ENCODE assay signal across 28 mouse cellular contexts in genomic region chr9:9196046-9196445, GRCm38 (mm10). TPM values are rescaled to one million over a fixed set of nuclear protein-coding genes. Genes with fewer than 3 reads are reported as not detected.
DNase-seq lines count a peak whose midpoint lies in the region; ATAC-seq and TF ChIP-seq lines count a peak whose summit lies in the region.
"Had no signal": no experiment of that assay in that cellular context is flagged by ENCODE, and none has a peak within 500 bp of the region (broad histone marks: within the 10 kb centered on the region; RNA-seq: fewer than 3 reads in every experiment).

No protein-coding gene starts in this region.

- TF ChIP-seq POLR2A in kidney, adult 2 months (IDR thresholded peaks at IDR 0.05; ENCODE audit: low read depth, low read length), result no peak

- no peak for ATAC-seq in kidney, embryonic 14.5 days (ENCODE audit: low FRiP score, low TSS enrichment)
- ATAC-seq in midbrain, embryonic 11.5 days (ENCODE audit: low FRiP score), result no peak
- ATAC-seq: activated CD4-positive, CD25-positive, alpha-beta regulatory T cell, adult 4 months; midbrain, embryonic 13.5 days had no signal

- no peak for TF ChIP-seq CTCF in kidney, adult 2 months (conservative IDR thresholded peaks at IDR 0.05; ENCODE audit: insufficient read depth, insufficient read length, low read depth, low read length)

- no peaks in the 10 kb centered on the region for H3K9me3 ChIP-seq in kidney, embryonic 14.5 days (ENCODE audit: control insufficient read depth, low read length)
- no peaks in the 10 kb centered on the region for H3K9me3 ChIP-seq in midbrain, embryonic 11.5 days (ENCODE audit: control insufficient read depth, low read length)
- no peaks in the 10 kb centered on the region; the same call in 1 of the 2 replicates for H3K9me3 ChIP-seq in midbrain, embryonic 10.5 days (replicated peaks)
- no peaks in the 10 kb centered on the region for H3K9me3 ChIP-seq in heart, embryonic 10.5 days
- H3K9me3 ChIP-seq: G1E; hindbrain, embryonic 13.5 days; limb, embryonic 12.5 days; liver, embryonic 13.5 days; midbrain, embryonic 13.5 days had no signal

- no peak overlapping the region for H3K27ac ChIP-seq in kidney, adult 2 months (ENCODE audit: insufficient read depth, low read depth, low read length)
- no peak overlapping the region for H3K27ac ChIP-seq in kidney, embryonic 14.5 days (ENCODE audit: low read depth, low read length)
- no peak overlapping the region for H3K27ac ChIP-seq in midbrain, embryonic 11.5 days (ENCODE audit: low read depth, low read length)
- no peak overlapping the region for H3K27ac ChIP-seq in midbrain, embryonic 10.5 days (replicated peaks)
- no peak overlapping the region for H3K27ac ChIP-seq in heart, embryonic 10.5 days
- H3K27ac ChIP-seq: heart, embryonic 13.5 days; hindbrain, embryonic 13.5 days; layer of hippocampus, adult 2 months; limb, embryonic 12.5 days; liver, embryonic 13.5 days; midbrain, embryonic 13.5 days had no signal

- DNase-seq in kidney, adult 2 months, result peak; percentile 61
- peak; percentile 57 for DNase-seq in midbrain, embryonic 11.5 days (ENCODE audit: low spot score, missing footprints)
- DNase-seq in midbrain, embryonic 10.5 days (ENCODE audit: low spot score), result no peak
- peak; percentile 68 for DNase-seq in Muller cell, postnatal 12 days (ENCODE audit: inconsistent ontology term)
- peak; percentile 36 for DNase-seq in adipocyte (ENCODE audit: low spot score)
- no peak for DNase-seq in heart, embryonic 10.5 days (ENCODE audit: low spot score)
- DNase-seq: adrenal gland, postnatal 10 days; B cell, adult 2 months; cerebellum, adult 8-10 months; forebrain, postnatal 0 days; gastrocnemius, postnatal 25 days; heart, adult 18-20 months; heart, postnatal 14 days; kidney, adult 9 months; liver, embryonic 13.5 days; lung, adult 2 months; lung, postnatal 14 days; thymus, adult 18-20 months; thymus, postnatal 36 days had no signal

- H3K4me3 ChIP-seq in kidney, adult 2 months (ENCODE audit: insufficient read depth, low read depth, low read length), result no peak overlapping the region
- H3K4me3 ChIP-seq in kidney, embryonic 14.5 days (ENCODE audit: low read length), result no peak overlapping the region
- no peak overlapping the region for H3K4me3 ChIP-seq in midbrain, embryonic 11.5 days (ENCODE audit: low read depth, low read length)
- H3K4me3 ChIP-seq in midbrain, embryonic 10.5 days, result no peak overlapping the region
- no peak overlapping the region for H3K4me3 ChIP-seq in heart, embryonic 10.5 days
- H3K4me3 ChIP-seq: heart, embryonic 13.5 days; hindbrain, embryonic 13.5 days; layer of hippocampus, adult 2 months; limb, embryonic 12.5 days; liver, embryonic 13.5 days; midbrain, embryonic 13.5 days had no signal

- no peak overlapping the region for H3K9ac ChIP-seq in kidney, embryonic 14.5 days (ENCODE audit: low read depth, low read length)
- no peak overlapping the region for H3K9ac ChIP-seq in midbrain, embryonic 11.5 days (ENCODE audit: low read length)
- H3K9ac ChIP-seq: forebrain, postnatal 0 days; heart, embryonic 13.5 days; hindbrain, embryonic 13.5 days; limb, embryonic 12.5 days; liver, embryonic 13.5 days; midbrain, embryonic 13.5 days had no signal

- peaks cover 10% of the 10 kb centered on the region; the same call in 1 of the 2 replicates for H3K4me1 ChIP-seq in kidney, adult 2 months (ENCODE audit: control insufficient read depth, insufficient read depth, low read length)
- H3K4me1 ChIP-seq in kidney, embryonic 14.5 days (ENCODE audit: control insufficient read depth, insufficient read depth, low read length), result peaks cover 9% of the 10 kb centered on the region
- H3K4me1 ChIP-seq in midbrain, embryonic 11.5 days (ENCODE audit: control insufficient read depth, insufficient read depth, low read length), result peaks cover 8% of the 10 kb centered on the region; the same call in 1 of the 2 replicates
- H3K4me1 ChIP-seq in midbrain, embryonic 10.5 days, result peaks cover 18% of the 10 kb centered on the region
- peaks cover 19% of the 10 kb centered on the region for H3K4me1 ChIP-seq in heart, embryonic 10.5 days

- H3K4me2 ChIP-seq in kidney, embryonic 14.5 days (replicated peaks; ENCODE audit: low read depth, low read length), result no peak overlapping the region
- no peak overlapping the region for H3K4me2 ChIP-seq in midbrain, embryonic 11.5 days
- H3K4me2 ChIP-seq: heart, embryonic 13.5 days; hindbrain, embryonic 13.5 days; limb, embryonic 12.5 days; liver, embryonic 13.5 days; midbrain, embryonic 13.5 days had no signal

- no peaks in the 10 kb centered on the region for H3K27me3 ChIP-seq in kidney, adult 2 months (replicated peaks; ENCODE audit: control insufficient read depth, insufficient read depth, low read length)
- no peaks in the 10 kb centered on the region for H3K27me3 ChIP-seq in kidney, embryonic 14.5 days (ENCODE audit: control insufficient read depth, insufficient read depth, low read length)
- no peaks in the 10 kb centered on the region for H3K27me3 ChIP-seq in midbrain, embryonic 11.5 days (ENCODE audit: control insufficient read depth, insufficient read depth, low read length)
- no peaks in the 10 kb centered on the region for H3K27me3 ChIP-seq in midbrain, embryonic 10.5 days (ENCODE audit: low read depth, poor library complexity, severe bottlenecking)
- no peaks in the 10 kb centered on the region for H3K27me3 ChIP-seq in heart, embryonic 10.5 days (ENCODE audit: insufficient read depth, poor library complexity, severe bottlenecking)
- H3K27me3 ChIP-seq: CH12.LX; heart, embryonic 13.5 days; hindbrain, embryonic 13.5 days; limb, embryonic 12.5 days; liver, embryonic 13.5 days; midbrain, embryonic 13.5 days had no signal

- H3K36me3 ChIP-seq in kidney, adult 2 months (ENCODE audit: control insufficient read depth, insufficient read depth, low read length), result no peaks in the 10 kb centered on the region
- no peaks in the 10 kb centered on the region for H3K36me3 ChIP-seq in kidney, embryonic 14.5 days (ENCODE audit: control insufficient read depth, insufficient read depth, low read length)
- no peaks in the 10 kb centered on the region for H3K36me3 ChIP-seq in midbrain, embryonic 11.5 days (ENCODE audit: control insufficient read depth, insufficient read depth, low read length)
- no peaks in the 10 kb centered on the region for H3K36me3 ChIP-seq in midbrain, embryonic 10.5 days
- H3K36me3 ChIP-seq in heart, embryonic 10.5 days, result no peaks in the 10 kb centered on the region
- H3K36me3 ChIP-seq: G1E; heart, embryonic 13.5 days; hindbrain, embryonic 13.5 days; liver, embryonic 13.5 days; midbrain, embryonic 13.5 days had no signal

RNA-seq across cellular contexts. Expression of gene Arhgap42, which starts 42.9 kb away (rescaled TPM):
- polyA plus RNA-seq in kidney, adult 2 months (2012; rRNA removed), result 12.6 and 17.2 TPM in 2 replicates
- polyA plus RNA-seq in kidney, embryonic 14.5 days (2014; fragmentation: Nextera tagmentation; extraction: Ambion mirVana), result 27.0 and 43.4 TPM in 2 replicates
- polyA plus RNA-seq in midbrain, embryonic 11.5 days (2014; fragmentation: Nextera tagmentation; extraction: Ambion mirVana), result 22.4 and 25.1 TPM in 2 replicates
- 23.8 and 24.8 TPM in 2 replicates for polyA plus RNA-seq in midbrain, embryonic 10.5 days (2016; fragmentation: Nextera tagmentation; extraction: Ambion mirVana)
- 11.2 and 23.5 TPM in 2 replicates for polyA plus RNA-seq in heart, embryonic 10.5 days (2016; fragmentation: Nextera tagmentation; extraction: Ambion mirVana)
- polyA plus RNA-seq: activated CD4-positive, CD25-positive, alpha-beta regulatory T cell, adult 4 months; G1E had no signal

Comparison
In these comparisons a context has a peak if more than half of its experiments do, and no peak if none do; other contexts are left out.
1. DNase-seq: peak in kidney, adult 2 months (single experiment), midbrain, embryonic 11.5 days (single experiment), Muller cell, postnatal 12 days (single experiment) and adipocyte (single experiment); none in midbrain, embryonic 10.5 days (single experiment) and heart, embryonic 10.5 days (single experiment).